Mouse (Mus musculus): ENCODE measurements around the gene Gm49510. TPM values are rescaled to one million over a fixed set of nuclear protein-coding genes. Genes with fewer than 3 reads are reported as not detected.

Gm49510 gene
- polyA plus RNA-seq, 2 experiments from 2014 or later, result not detected

- ATAC-seq, result no peak
Measured at GRCm38 (mm10) chr15:78916052-78916826, 16.8 kb downstream of the Gm49510 start.

- no peak for ATAC-seq
Measured at GRCm38 (mm10) chr15:78918126-78918525, 18.7 kb downstream of the Gm49510 start.

GRCm38 (mm10) chr15:78919914-78920313 is 20.4 kb downstream of the Gm49510 start:
- ATAC-seq, result no peak

- no peak for ATAC-seq
Measured at GRCm38 (mm10) chr15:78922700-78923099, 23.2 kb downstream of the Gm49510 start.

- ATAC-seq, result peak; percentile 64
Measured at GRCm38 (mm10) chr15:78923585-78923984, 24.1 kb downstream of the Gm49510 start.

- ATAC-seq, result no peak
Measured at GRCm38 (mm10) chr15:78925129-78925528, 25.7 kb downstream of the Gm49510 start.

GRCm38 (mm10) chr15:78926021-78926919 is 26.8 kb downstream of the Gm49510 start, which contains the start of gene Lgals1:
Lgals1 (plus strand) TSS chr15:78926725.
- peak; percentile 47 for ATAC-seq

- no peak for ATAC-seq
Measured at GRCm38 (mm10) chr15:78927021-78927787, 27.7 kb downstream of the Gm49510 start.

- peak; percentile 71 for ATAC-seq
Measured at GRCm38 (mm10) chr15:78927788-78928457, 28.5 kb downstream of the Gm49510 start.

- no peak for ATAC-seq
Measured at GRCm38 (mm10) chr15:78928539-78928938, 29.1 kb downstream of the Gm49510 start.

- no peak for ATAC-seq
Measured at GRCm38 (mm10) chr15:78930192-78930706, 30.8 kb downstream of the Gm49510 start.

- ATAC-seq, result no peak
Measured at GRCm38 (mm10) chr15:78930801-78931426, 31.4 kb downstream of the Gm49510 start.

GRCm38 (mm10) chr15:78931577-78931976 is 32.1 kb downstream of the Gm49510 start:
- ATAC-seq, result peak; percentile 59

GRCm38 (mm10) chr15:78934784-78935320 is 35.4 kb downstream of the Gm49510 start, which contains the start of gene Nol12:
Nol12 (plus strand) TSS chr15:78934933.
- peak; percentile 85 for ATAC-seq

- no peak for ATAC-seq
Measured at GRCm38 (mm10) chr15:78936403-78936802, 36.9 kb downstream of the Gm49510 start.

GRCm38 (mm10) chr15:78937311-78937710 is 37.8 kb downstream of the Gm49510 start:
- ATAC-seq, result no peak

- ATAC-seq, result no peak
Measured at GRCm38 (mm10) chr15:78937963-78938362, 38.5 kb downstream of the Gm49510 start.

- ATAC-seq, result no peak
Measured at GRCm38 (mm10) chr15:78940325-78940724, 40.9 kb downstream of the Gm49510 start.

GRCm38 (mm10) chr15:78942663-78943062 is 43.2 kb downstream of the Gm49510 start:
- no peak for ATAC-seq

- no peak for ATAC-seq
Measured at GRCm38 (mm10) chr15:78946232-78946631, 46.8 kb downstream of the Gm49510 start.

GRCm38 (mm10) chr15:78947657-78948056 is 48.2 kb downstream of the Gm49510 start, which contains the start of gene Triobp:
Triobp (plus strand) TSS chr15:78947724.
- ATAC-seq, result no peak
